Mouse (Mus musculus) small intestine, adult 2 months (tissue): ENCODE data around the gene Pmp22.

Experiments
- CTCF ChIP-seq: fragments of 200-500 bp; IDR thresholded peaks from 2 replicates; pipeline ENCODE4 v1.5.1; 2012; ENCODE audit warnings: low read depth, mild to moderate bottlenecking, control low read depth, inconsistent platforms, low read length, moderate library complexity, mixed read lengths; ENCODE audit not compliant: insufficient replicate concordance, insufficient read length; ENCODE audit errors: extremely low read depth
- POLR2A ChIP-seq: fragments of 200-500 bp; IDR thresholded peaks from 2 replicates; pipeline ENCODE4 v1.6.1; 2012; ENCODE audit warnings: low read depth, mild to moderate bottlenecking, control low read depth, inconsistent platforms, low read length, moderate library complexity

DNA sequence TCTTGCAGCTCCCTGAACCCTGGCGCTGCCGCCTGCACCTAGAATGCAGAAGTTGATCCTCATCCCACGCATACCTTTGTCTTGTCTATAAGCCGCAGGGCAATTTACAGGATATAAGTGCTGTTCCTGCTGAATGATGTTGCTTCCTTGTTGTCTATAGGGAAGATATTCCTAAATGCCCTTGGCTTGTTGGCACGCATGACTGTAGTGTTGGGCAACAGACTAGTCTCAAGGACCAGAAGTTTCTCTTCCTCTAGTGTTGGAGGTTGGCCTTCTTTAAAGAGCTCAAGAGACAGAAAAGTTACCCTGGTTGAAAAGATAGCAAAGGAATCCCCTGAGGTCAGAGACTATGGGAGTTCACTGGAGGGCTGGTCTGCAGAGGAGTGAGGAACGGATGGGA, 37.8 kb upstream of the Pmp22 start:
- no peak for TF ChIP-seq CTCF
- no peak for TF ChIP-seq POLR2A
